Mouse (Mus musculus) heart, postnatal 4 days (tissue): ENCODE data around the gene Ahsa1. TPM values are rescaled to one million over a fixed set of nuclear protein-coding genes. Genes with fewer than 3 reads are reported as not detected.
A peak's percentile ranks its signal among the peaks of the same experiment; 100 is the strongest.
"Not testable (repeated sequence)": the region's sequence is repeated elsewhere in the genome, so short reads cannot be mapped to it uniquely, and the experiment has no call there.

Source experiments
- DNase-seq: peaks from one replicate; pipeline ENCODE4 v3.0.0; 2021
- total RNA-seq, 2 experiments: library from RNA; stranded (reverse); gene quantifications; 2 replicates each; pipeline ENCODE4 v1.2.3; 2021

Ahsa1 gene
- 100 to 1,000 TPM in 1 of 2 experiments, 10 to 100 TPM in 1; 99.4 to 101 TPM for total RNA-seq

- DNase-seq = peak; percentile 87
These were observed at the start of gene Ahsa1, which contains the start of gene Vipas39 for GRCm38 (mm10) chr12:87266108-87266826. TSS of gene Ahsa1 (plus strand) at chr12:87266479. TSS of gene Vipas39 (minus strand) at chr12:87266256.

DNA sequence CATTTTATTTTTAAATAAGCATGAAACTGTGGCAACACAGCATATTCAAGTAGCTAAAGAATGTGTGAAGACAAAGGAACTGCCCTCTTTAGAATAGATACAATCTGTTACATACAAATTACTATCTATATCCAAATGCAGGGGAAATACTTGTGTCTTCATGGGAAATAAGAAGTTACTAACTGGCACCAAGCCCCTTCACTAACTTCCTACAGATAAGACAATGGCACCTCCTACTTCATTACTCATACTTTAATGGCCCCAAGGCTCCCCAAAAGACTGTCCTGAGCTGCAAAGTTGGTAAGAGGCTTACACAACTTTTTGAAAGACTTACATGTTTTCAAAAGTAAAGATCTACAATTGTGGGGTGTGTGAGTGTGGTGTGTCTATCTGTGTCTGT lies 48.7 kb upstream of the Ahsa1 start:
- no peak for DNase-seq

DNA sequence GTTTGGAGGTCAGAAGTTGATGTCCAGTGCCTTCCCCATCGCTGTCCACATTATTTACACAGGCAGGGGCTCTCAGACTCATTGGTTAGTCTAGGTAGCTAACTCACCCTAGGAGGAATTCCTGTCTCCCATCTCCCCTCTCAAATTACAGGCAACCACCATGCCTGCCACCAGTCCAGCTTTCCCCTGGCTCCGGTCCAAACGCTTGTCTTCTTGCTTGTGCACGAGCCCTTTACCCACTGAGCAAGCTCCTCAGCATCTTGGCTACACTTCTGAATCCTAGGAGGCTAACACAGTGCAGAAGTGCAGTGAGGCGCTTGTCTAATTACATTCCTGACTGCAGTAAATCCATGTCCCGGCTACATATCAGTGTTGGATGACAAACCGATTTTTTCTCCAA lies 46.9 kb upstream of the Ahsa1 start:
- DNase-seq = peak; percentile 36

GRCm38 (mm10) chr12:87224950-87225349 lies 41.3 kb upstream of the Ahsa1 start:
- no peak for DNase-seq

DNA sequence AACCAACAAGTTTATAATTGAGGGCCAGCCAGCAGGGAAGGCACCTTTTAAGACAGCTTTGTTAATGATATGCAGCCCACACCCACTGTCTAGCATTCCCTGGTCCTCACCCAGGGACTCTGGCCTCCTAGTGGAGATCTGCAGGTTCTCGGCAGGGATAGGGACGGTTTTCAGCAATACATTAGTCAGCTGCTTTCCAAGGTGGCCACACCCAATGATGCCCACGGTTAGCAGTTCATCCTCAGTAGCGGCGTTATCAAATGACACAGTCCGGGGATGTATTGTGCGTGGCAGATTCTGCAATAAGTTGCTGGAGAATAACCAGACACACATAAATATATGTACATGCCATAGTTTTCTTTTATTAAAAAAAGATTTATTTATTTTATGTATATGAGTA lies 39.5 kb upstream of the Ahsa1 start:
- no peak for DNase-seq

- no peak for DNase-seq
These were observed 36.6 kb upstream of the Ahsa1 start for GRCm38 (mm10) chr12:87229633-87230032.

- DNase-seq = no peak
These were observed 35.8 kb upstream of the Ahsa1 start for GRCm38 (mm10) chr12:87230379-87230895.

GRCm38 (mm10) chr12:87236882-87237483 lies 29.3 kb upstream of the Ahsa1 start:
- no peak for DNase-seq

GRCm38 (mm10) chr12:87238632-87239031 lies 27.6 kb upstream of the Ahsa1 start, which contains the start of gene Noxred1:
TSS of gene Noxred1 (minus strand) at chr12:87238732.
- no peak for DNase-seq

GRCm38 (mm10) chr12:87250161-87250560 lies 16.1 kb upstream of the Ahsa1 start:
- no peak for DNase-seq

GRCm38 (mm10) chr12:87253878-87254277 lies 12.4 kb upstream of the Ahsa1 start:
- no peak for DNase-seq

- no peak for DNase-seq
These were observed 9.7 kb upstream of the Ahsa1 start for GRCm38 (mm10) chr12:87256629-87257028.

- DNase-seq = no peak
These were observed 5.7 kb upstream of the Ahsa1 start for GRCm38 (mm10) chr12:87260562-87260961.

- no peak for DNase-seq
These were observed 835 bp upstream of the Ahsa1 start for GRCm38 (mm10) chr12:87265444-87265843.

DNA sequence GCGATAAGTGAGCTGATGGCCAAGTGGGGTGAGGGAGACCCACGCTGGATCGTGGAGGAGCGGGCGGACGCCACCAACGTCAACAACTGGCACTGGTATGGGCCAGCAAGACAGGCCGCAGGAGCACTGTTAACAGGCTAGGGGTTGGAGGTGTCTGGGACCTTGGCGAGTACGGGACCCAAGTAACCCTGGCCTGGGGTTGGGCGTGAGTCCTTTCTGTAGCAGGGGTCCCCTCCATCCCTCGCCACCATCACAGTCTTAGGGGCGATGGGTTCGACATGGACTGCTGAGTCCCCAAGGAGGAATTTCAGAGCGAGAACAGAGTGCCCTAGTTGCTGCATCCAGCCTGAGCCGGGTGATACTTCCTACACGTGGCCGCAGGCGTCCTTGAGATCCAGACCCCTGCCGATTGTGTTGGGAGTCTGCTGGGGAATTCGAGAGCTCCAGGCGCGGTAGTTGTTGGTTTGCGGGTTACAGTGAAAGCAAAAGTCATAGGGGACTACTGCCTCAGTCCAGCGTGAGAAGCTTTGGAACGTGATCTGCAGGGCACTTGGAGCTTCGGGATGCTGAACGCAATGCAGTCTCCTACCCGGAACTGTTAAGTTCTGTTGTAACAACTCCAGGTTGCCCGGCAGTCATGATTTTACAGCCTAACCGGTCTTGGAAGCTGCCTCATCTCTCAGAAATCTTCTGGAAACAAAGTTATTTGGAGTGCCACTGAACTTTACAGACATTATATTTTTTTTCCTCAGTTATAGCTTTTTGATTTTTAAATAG lies 736 bp downstream of the Ahsa1 start:
- DNase-seq = no peak

- peak; percentile 51 for DNase-seq
These were observed 1.4 kb downstream of the Ahsa1 start for GRCm38 (mm10) chr12:87267682-87268081.

DNA sequence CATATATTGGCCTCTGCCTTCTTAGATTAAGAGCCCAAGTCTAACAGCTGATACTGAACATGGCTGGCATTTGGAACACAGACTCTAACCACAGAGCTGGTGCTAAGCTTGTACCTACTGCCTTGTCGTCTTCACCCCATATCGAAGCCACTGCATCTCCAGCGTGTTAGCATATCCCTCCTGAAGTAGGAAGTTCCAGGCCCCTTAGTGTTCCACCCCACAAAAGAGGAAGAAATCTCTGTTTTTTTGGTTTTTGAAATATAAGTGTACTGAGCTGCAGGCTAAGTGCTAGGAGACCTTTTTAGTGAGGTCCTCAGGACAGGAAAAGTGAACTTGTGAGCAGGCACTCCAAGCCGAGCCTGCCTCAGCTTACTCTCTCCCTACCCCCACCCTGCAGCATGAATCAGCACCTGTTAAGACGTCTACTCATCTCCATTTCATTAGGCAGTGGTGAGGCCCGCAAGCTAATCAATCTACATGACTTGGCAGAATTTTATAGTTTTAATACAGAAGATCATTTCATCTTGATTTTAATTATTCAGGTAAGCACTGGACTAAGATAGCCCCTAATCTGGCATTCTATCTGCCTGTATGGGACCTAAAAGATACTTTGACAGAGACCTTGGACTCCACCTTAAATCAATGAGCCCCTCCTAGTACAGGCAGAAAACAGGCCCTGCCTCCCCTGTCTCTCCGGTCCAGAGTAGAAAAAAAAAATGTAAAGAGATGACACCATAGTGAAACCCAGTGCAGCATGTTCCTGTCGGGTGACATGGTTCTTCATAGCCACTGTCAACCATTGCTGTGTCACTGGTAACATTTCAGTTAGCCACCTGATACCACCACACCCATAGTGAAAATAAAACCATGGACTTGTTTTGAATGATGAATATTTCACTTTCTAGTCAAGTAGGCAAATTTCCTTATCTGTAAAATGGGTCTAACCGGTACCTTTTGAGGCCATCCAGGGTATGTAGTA lies 8.9 kb downstream of the Ahsa1 start:
- DNase-seq = no peak

DNA sequence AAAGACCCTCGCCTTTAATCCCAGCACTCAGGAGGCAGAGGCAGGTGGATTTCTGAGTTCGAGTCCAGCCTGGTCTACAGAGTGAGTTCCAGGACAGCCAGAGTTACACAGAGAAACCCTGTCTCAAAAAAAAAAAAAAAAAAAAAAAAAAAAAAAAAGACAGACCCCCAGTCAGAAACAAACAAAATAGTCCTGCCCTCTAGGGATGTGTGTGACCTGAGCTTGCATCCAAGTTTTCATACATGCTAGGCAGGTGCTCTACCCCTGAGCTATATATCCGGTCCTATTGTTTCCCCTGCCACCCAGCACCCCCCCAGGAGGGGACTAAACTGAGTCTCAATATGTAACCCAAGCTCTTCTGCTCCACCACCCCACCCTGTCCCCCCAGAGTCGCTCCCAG lies 11.0 kb downstream of the Ahsa1 start:
- DNase-seq = not testable (repeated sequence)

DNA sequence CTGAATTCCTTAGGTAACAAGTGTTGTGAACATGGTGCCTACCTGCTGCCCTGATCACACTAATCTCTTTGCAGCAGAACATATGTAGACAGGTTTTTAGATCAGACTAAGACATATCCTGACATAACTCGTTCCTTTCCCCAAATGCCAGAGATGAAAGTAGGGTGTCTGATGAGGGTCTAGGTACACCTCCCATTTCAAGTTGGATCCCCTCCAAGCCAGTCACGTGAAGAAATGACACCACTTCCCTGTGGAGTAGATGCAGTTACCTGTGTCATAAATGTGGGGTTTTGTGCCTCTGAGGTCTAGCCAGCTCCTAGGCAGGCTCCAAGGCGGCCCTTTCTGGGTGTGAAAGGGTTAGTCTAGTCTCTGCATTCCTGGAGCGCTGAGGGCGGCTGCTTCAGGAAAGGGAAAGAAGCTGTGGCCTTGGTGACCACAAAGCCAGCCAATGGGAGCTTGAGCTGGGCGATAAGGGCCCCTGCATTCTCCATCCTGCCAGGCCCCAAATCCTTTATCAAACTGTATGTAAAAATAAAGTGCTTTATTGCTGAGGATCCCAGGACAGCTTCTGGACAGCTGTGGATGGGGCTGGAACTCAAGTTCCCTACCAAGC lies 11.9 kb downstream of the Ahsa1 start:
- peak; percentile 58 for DNase-seq

DNA sequence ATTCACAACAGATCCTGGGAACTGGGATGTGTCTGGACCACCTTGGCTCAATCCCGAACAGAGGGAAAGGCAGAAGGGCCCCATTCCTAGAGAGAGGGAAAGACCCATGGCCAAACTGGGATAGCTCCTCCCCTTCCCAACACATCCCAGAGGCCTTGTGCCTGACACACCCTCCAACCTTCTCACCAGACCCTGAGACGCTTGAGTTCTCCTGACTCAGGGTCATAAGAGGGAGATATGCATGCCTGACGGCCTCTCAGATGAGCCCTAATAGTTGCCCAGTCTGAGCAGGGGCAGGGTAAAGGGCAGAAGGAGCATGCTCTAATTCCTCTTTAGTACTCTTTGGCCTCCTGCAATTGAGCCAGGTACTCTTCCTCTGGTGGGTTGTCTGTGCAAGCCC lies 13.1 kb downstream of the Ahsa1 start:
- no peak for DNase-seq

- no peak for DNase-seq
These were observed 13.6 kb downstream of the Ahsa1 start for GRCm38 (mm10) chr12:87279879-87280278.
